Mouse (Mus musculus) stomach, postnatal 0 days (tissue): ENCODE data around the gene Olfr961. TPM values are rescaled to one million over a fixed set of nuclear protein-coding genes. Genes with fewer than 3 reads are reported as not detected.

Experiments used
- ATAC-seq: fragments of 200-750 bp; cut with Nextera tagmentation; 2 replicates; pipeline ENCODE4 v1.8.0; 2017; ENCODE audit not compliant: low FRiP score, low TSS enrichment
- DNase-seq: peaks from one replicate; pipeline ENCODE4 v3.0.0-alpha.2; 2016; ENCODE audit warnings: low spot score
- H3K27ac ChIP-seq: fragments of 300-500 bp; sonication (generic); replicated peaks from 2 replicates; pipeline ENCODE4 v1.5.1; 2014; ENCODE audit warnings: mild to moderate bottlenecking, control low read depth
- H3K27me3 ChIP-seq: fragments of 300-500 bp; sonication (generic); 2 replicates; pipeline ENCODE4 v1.6.1; 2014; ENCODE audit warnings: low read length; ENCODE audit not compliant: control insufficient read depth, insufficient read depth
- H3K36me3 ChIP-seq: fragments of 300-500 bp; sonication (generic); 2 replicates; pipeline ENCODE4 v1.6.1; 2014; ENCODE audit warnings: low read length, mixed read lengths; ENCODE audit not compliant: control insufficient read depth, insufficient read depth
- H3K4me1 ChIP-seq: fragments of 300-500 bp; sonication (generic); replicated peaks from 2 replicates; pipeline ENCODE4 v1.6.1; 2014; ENCODE audit warnings: antibody characterized with exemption; ENCODE audit not compliant: control insufficient read depth, insufficient read depth
- H3K4me2 ChIP-seq: fragments of 300-500 bp; sonication (generic); replicated peaks from 2 replicates; pipeline ENCODE4 v1.6.1; 2014; ENCODE audit warnings: low read depth, mild to moderate bottlenecking, control low read depth, moderate library complexity
- H3K4me3 ChIP-seq: fragments of 300-500 bp; sonication (generic); 2 replicates; pipeline ENCODE4 v1.5.1; 2014; ENCODE audit warnings: low read depth, low read length, control low read depth
- H3K9ac ChIP-seq: fragments of 300-500 bp; sonication (generic); 2 replicates; pipeline ENCODE4 v1.6.1; 2014; ENCODE audit warnings: mild to moderate bottlenecking, low read length, control low read depth, mixed read lengths
- H3K9me3 ChIP-seq: fragments of 300-500 bp; sonication (generic); 2 replicates; pipeline ENCODE4 v1.6.1; 2016; ENCODE audit warnings: low read length; ENCODE audit not compliant: control insufficient read depth
- CTCF ChIP-seq: IDR thresholded peaks from 2 replicates; pipeline ENCODE4 v1.5.1; 2016; ENCODE audit warnings: antibody characterized with exemption, low read depth, mild to moderate bottlenecking, moderate library complexity
- EP300 ChIP-seq: optimal IDR thresholded peaks from 2 replicates; pipeline ENCODE3; 2016; ENCODE audit warnings: antibody characterized with exemption
- WGBS: fragments of 180-500 bp; shearing (Covaris S2); extraction: QIAGEN DNeasy Blood & Tissue Kit; methylation state at CpG from one replicate; pipeline ENCODE4 v1.1.7; 2014; 5-methylcytosine and 5-hydroxymethylcytosine counted together
- polyA plus RNA-seq: library from polyadenylated mRNA; unstranded; fragments of >200 nt; fragmentation: Nextera tagmentation; extraction: Ambion mirVana; gene quantifications from 2 replicates; pipeline ENCODE4 v1.2.1, GENCODE M21; 2015

Gene Olfr961
- polyA plus RNA-seq, 1 experiment from 2014 or later = not detected

DNA sequence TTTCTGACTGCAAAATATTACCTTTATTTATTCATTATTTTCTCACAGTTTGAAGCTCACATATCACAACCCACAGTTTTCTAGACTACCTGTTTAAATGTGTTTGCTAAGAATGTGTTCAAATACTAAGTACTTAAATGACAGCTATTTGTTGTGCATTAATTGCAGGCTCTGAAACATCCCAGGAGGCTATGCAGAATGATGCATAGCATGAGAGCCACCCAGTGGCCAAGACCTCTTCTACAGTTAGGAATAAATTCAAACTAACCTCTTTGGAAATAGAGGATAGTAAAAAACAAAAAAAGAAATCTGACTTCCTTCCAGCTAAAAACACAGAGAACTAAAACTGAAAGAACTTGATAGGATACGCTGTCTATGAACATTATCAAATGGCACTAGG is 32.9 kb upstream of the Olfr961 start:
- DNase-seq (no peak), ATAC-seq (no peak)
- H3K9me3 ChIP-seq = no peaks in the 10 kb centered on the region
- WGBS = 58% methylated on average over 1 of the region's 1 CpGs
- no peak overlapping the region for H3K4me2 ChIP-seq
- no peaks in the 10 kb centered on the region for H3K36me3 ChIP-seq
- TF ChIP-seq CTCF = peak; percentile 71
- no peak for TF ChIP-seq EP300
- no peaks in the 10 kb centered on the region for H3K4me1 ChIP-seq
- no peak overlapping the region for H3K4me3 ChIP-seq
- no peak overlapping the region for H3K9ac ChIP-seq
- no peaks in the 10 kb centered on the region for H3K27me3 ChIP-seq
- H3K27ac ChIP-seq = no peak overlapping the region

DNA sequence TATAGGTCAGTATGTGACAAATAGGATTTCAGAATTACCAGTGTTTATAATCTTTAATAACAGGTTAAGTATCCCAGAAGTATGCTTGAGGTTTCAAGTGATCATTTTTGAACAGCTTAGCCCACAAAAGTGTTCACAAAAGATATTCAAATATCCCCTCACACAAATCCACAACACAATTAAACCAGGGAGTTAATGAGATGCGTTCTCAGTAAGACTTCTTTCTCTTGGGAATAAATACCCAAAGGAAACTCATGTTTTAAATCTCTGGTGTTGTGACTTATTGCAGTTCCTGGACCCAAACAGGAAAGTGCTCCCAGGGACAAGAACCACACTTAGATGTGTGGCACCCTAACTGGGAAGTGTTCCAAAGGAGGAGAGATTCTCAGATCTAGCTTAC is 23.8 kb upstream of the Olfr961 start, which contains the start of gene Olfr960:
Gene Olfr960, plus strand, starts transcription at position 301 of the 400 bp plus-strand sequence.
- no peak within 1 kb of the TSS for H3K9ac ChIP-seq
- no peaks in the 10 kb centered on the region for H3K4me1 ChIP-seq
- H3K9me3 ChIP-seq = no peaks in the 10 kb centered on the region
- H3K36me3 ChIP-seq = no peaks in the 10 kb centered on the region
- no peak within 1 kb of the TSS for H3K27ac ChIP-seq
- no peak within 1 kb of the TSS for H3K4me3 ChIP-seq
- ATAC-seq = no peak
- TF ChIP-seq CTCF = no peak
- TF ChIP-seq EP300 = no peak
- no peak within 1 kb of the TSS for H3K4me2 ChIP-seq
- H3K27me3 ChIP-seq = no peaks in the 10 kb centered on the region
- no peak for DNase-seq
- 70% methylated on average over 1 of the region's 1 CpGs for WGBS

GRCm38 (mm10) chr9:39623783-39624182 is 21.1 kb upstream of the Olfr961 start:
- H3K4me2 ChIP-seq = no peak overlapping the region
- no peak for DNase-seq
- H3K4me3 ChIP-seq = no peak overlapping the region
- no peaks in the 10 kb centered on the region for H3K9me3 ChIP-seq
- TF ChIP-seq CTCF (no peak), EP300 (no peak)
- no peaks in the 10 kb centered on the region for H3K4me1 ChIP-seq
- no peak overlapping the region for H3K9ac ChIP-seq
- ATAC-seq = no peak
- 87% methylated on average over 3 of the region's 3 CpGs for WGBS
- H3K27ac ChIP-seq = no peak overlapping the region
- no peaks in the 10 kb centered on the region for H3K27me3 ChIP-seq
- no peaks in the 10 kb centered on the region for H3K36me3 ChIP-seq

DNA sequence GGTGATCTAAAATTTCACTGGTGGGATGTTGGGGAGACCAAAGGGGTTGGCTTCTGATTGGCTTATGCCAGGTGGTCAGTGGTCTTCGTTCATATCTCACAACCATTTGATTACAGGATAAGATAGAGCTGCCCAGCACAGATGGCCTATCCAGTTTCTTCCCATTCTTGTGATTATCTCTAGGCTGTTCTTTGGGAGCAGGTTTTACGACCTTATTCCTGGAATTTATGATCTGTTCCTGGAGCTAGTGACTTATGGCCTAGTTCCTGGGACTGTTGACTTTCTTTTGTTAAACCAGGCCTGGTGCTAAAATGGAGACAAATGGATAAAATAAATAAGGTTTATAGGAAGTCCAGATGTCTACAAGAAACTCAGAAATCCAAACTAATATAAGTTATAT is 20.2 kb upstream of the Olfr961 start:
- no peak overlapping the region for H3K4me3 ChIP-seq
- no peak overlapping the region for H3K4me2 ChIP-seq
- DNase-seq = no peak
- no peaks in the 10 kb centered on the region for H3K36me3 ChIP-seq
- TF ChIP-seq CTCF = no peak
- TF ChIP-seq EP300 = no peak
- WGBS = 55% methylated on average over 2 of the region's 2 CpGs
- H3K27ac ChIP-seq = no peak overlapping the region
- no peaks in the 10 kb centered on the region for H3K27me3 ChIP-seq
- ATAC-seq = no peak
- no peak overlapping the region for H3K9ac ChIP-seq
- no peaks in the 10 kb centered on the region for H3K9me3 ChIP-seq
- no peaks in the 10 kb centered on the region for H3K4me1 ChIP-seq

GRCm38 (mm10) chr9:39629069-39629468 is 15.8 kb upstream of the Olfr961 start:
- ATAC-seq (no peak), DNase-seq (no peak)
- 69% methylated on average over 2 of the region's 2 CpGs for WGBS
- Histone ChIP-seq H3K9ac (no peak overlapping the region), H3K27me3 (no peaks in the 10 kb centered on the region), H3K4me1 (no peaks in the 10 kb centered on the region), H3K4me3 (no peak overlapping the region), H3K36me3 (no peaks in the 10 kb centered on the region), H3K4me2 (no peak overlapping the region), H3K9me3 (no peaks in the 10 kb centered on the region), H3K27ac (no peak overlapping the region)
- no peak for TF ChIP-seq CTCF
- TF ChIP-seq EP300 = no peak

- no peaks in the 10 kb centered on the region for H3K4me1 ChIP-seq
- H3K27ac ChIP-seq = no peak overlapping the region
- no peaks in the 10 kb centered on the region for H3K27me3 ChIP-seq
- H3K4me3 ChIP-seq = no peak overlapping the region
- H3K4me2 ChIP-seq = no peak overlapping the region
- H3K9ac ChIP-seq = no peak overlapping the region
- WGBS = 37% methylated on average over 4 of the region's 4 CpGs
- DNase-seq = no peak
- no peak for TF ChIP-seq CTCF
- no peak for TF ChIP-seq EP300
- H3K36me3 ChIP-seq = no peaks in the 10 kb centered on the region
- ATAC-seq = no peak
- no peaks in the 10 kb centered on the region for H3K9me3 ChIP-seq
Observed at GRCm38 (mm10) chr9:39633913-39634594, 10.8 kb upstream of the Olfr961 start.
